Mouse (Mus musculus) heart, embryonic 11.5 days (tissue): ENCODE measurements around the gene Dazap1. TPM values are rescaled to one million over a fixed set of nuclear protein-coding genes. Genes with fewer than 3 reads are reported as not detected.

Experiments used
- ATAC-seq: fragments of 200-750 bp; cut with Nextera tagmentation; replicated peaks from 2 replicates; pipeline ENCODE4 v1.8.0; 2017; ENCODE audit warnings: moderate library complexity; ENCODE audit not compliant: insufficient number of reproducible peaks, low FRiP score, low TSS enrichment
- H3K27ac ChIP-seq: fragments of 300-500 bp; sonication (generic); 2 replicates; pipeline ENCODE4 v1.5.1; 2014; ENCODE audit warnings: mild to moderate bottlenecking, low read depth, low read length
- H3K27me3 ChIP-seq: fragments of 300-500 bp; sonication (generic); 2 replicates; pipeline ENCODE4 v1.6.1; 2014; ENCODE audit warnings: mild to moderate bottlenecking, low read length, mixed read lengths; ENCODE audit not compliant: control insufficient read depth, insufficient read depth
- H3K36me3 ChIP-seq: fragments of 300-500 bp; sonication (generic); 2 replicates; pipeline ENCODE4 v1.6.1; 2014; ENCODE audit warnings: mild to moderate bottlenecking, low read length, moderate library complexity, mixed read lengths; ENCODE audit not compliant: control insufficient read depth, insufficient read depth
- H3K4me1 ChIP-seq: fragments of 300-500 bp; sonication (generic); 2 replicates; pipeline ENCODE4 v1.6.1; 2014; ENCODE audit warnings: low read length; ENCODE audit not compliant: control insufficient read depth, insufficient read depth
- H3K4me2 ChIP-seq: fragments of 300-500 bp; sonication (generic); 2 replicates; pipeline ENCODE4 v1.6.1; 2014; ENCODE audit warnings: mild to moderate bottlenecking, moderate library complexity
- H3K4me3 ChIP-seq: fragments of 300-500 bp; sonication (generic); 2 replicates; pipeline ENCODE4 v1.5.1; 2014; ENCODE audit warnings: low read depth, low read length
- H3K9ac ChIP-seq: fragments of 300-500 bp; sonication (generic); 2 replicates; pipeline ENCODE4 v1.6.1; 2014; ENCODE audit warnings: mild to moderate bottlenecking, low read depth, low read length, moderate library complexity
- H3K9me3 ChIP-seq: fragments of 300-500 bp; sonication (generic); replicated peaks from 2 replicates; pipeline ENCODE4 v1.6.1; 2016; ENCODE audit warnings: low read length; ENCODE audit not compliant: control insufficient read depth
- WGBS: fragments of 180-500 bp; shearing (Covaris S2); extraction: QIAGEN DNeasy Blood & Tissue Kit; methylation state at CpG from one replicate; pipeline ENCODE4 v1.1.7; 2014; ENCODE audit not compliant: insufficient replicate concordance; 5-methylcytosine and 5-hydroxymethylcytosine counted together
- polyA plus RNA-seq: library from polyadenylated mRNA; unstranded; fragments of >200 nt; fragmentation: Nextera tagmentation; extraction: Ambion mirVana; gene quantifications from 2 replicates; pipeline ENCODE4 v1.2.1, GENCODE M21; 2014

Gene Dazap1
- polyA plus RNA-seq, 1 experiment from 2014 or later = 29.9 TPM

DNA sequence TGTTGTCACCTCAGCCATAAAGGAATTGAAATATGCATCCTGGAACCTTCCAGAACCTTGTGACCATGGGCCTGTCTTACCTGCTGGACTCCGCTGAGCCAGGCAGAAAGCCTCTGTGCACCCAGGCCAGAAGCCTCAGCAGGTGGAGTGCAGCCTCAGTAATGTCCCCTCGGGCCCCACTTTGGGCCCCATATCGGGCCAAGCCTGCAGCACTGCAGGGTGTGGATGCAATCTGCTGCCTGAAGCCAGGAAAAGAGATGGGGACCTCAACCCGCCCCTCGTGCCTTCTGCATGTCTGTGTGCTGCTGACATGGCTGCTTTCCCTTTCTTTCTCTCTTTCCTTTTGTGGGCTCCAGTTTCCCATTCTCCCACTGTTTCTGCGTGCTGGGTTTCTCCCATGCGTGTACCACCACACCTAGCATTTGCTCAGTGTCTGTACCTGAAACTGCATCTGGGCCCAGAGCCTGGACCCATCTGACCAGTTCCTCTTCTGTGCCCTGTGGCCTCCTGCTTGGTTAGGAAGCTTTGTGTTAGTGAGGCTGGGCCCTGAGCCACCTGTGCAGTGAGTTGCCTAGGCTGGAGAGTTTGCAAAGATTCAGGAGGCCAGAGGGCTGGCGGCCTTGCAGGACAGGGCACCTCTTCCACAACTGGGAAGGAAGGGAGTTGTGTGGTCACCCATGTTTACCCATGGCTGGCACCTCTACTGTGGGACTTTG, 10.7 kb downstream of the Dazap1 start:
- H3K4me1 ChIP-seq = peaks cover 34% of the 10 kb centered on the region
- peaks cover 21% of the 10 kb centered on the region for H3K36me3 ChIP-seq
- no peaks in the 10 kb centered on the region for H3K27me3 ChIP-seq
- 86% methylated on average over 8 of the region's 8 CpGs for WGBS
- ATAC-seq = no peak
- no peak overlapping the region; the same call in 1 of the 2 replicates for H3K4me2 ChIP-seq
- H3K27ac ChIP-seq = no peak overlapping the region
- H3K9me3 ChIP-seq = no peaks in the 10 kb centered on the region
- H3K9ac ChIP-seq = no peak overlapping the region
- H3K4me3 ChIP-seq = no peak overlapping the region

DNA sequence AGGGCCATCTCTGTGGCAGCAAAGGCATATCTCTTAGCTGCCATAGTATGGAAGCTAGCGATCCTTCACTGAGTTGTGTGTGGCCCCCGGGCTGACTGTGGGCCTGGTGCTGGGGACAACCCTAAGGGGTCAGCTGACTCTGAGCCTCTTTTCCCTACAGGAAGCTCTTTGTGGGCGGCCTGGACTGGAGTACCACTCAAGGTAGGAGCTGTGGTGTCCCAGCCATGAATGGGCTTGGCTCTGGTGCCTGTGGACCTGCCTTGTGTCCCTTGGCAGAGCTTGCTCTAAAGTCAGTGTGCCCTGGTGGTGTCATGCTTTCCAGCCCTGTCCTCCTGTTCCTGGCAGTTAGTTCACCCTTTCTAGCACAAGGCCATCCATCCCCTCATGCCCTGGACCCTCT, 12.6 kb downstream of the Dazap1 start:
- Histone ChIP-seq H3K9ac (0 out of 2 replicates have a peak overlapping the region, but pooled peaks have one; percentile 10), H3K4me3 (no peak overlapping the region), H3K36me3 (peaks cover 33% of the 10 kb centered on the region), H3K4me1 (peaks cover 23% of the 10 kb centered on the region), H3K27me3 (no peaks in the 10 kb centered on the region), H3K4me2 (no peak overlapping the region), H3K27ac (no peak overlapping the region), H3K9me3 (no peaks in the 10 kb centered on the region)
- WGBS = 81% methylated on average over 3 of the region's 3 CpGs
- ATAC-seq = no peak

DNA sequence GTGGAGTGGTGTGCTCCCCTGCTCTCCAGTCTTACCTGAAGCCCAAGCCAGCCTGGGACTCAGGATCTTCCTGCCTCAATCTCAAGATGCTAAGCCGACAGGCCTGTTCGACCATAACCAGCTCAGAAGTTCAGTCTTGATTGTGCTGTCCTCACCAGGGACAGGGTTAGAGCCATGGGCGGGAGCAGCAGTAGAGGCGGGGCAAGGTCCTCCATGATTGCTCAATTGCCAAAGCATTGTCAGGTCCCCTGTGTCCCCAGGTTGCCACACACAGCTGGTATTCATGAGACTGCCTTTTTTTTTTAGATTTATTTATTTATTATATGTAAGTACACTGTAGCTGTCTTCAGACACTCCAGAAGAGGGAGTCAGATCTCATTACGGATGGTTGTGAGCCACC, 15.0 kb downstream of the Dazap1 start:
- Histone ChIP-seq H3K4me3 (no peak overlapping the region), H3K4me2 (no peak overlapping the region), H3K27ac (no peak overlapping the region), H3K9me3 (no peaks in the 10 kb centered on the region), H3K4me1 (peaks cover 8% of the 10 kb centered on the region), H3K36me3 (peaks cover 50% of the 10 kb centered on the region), H3K27me3 (no peaks in the 10 kb centered on the region), H3K9ac (no peak overlapping the region)
- ATAC-seq = no peak
- WGBS = 93% methylated on average over 5 of the region's 5 CpGs

DNA sequence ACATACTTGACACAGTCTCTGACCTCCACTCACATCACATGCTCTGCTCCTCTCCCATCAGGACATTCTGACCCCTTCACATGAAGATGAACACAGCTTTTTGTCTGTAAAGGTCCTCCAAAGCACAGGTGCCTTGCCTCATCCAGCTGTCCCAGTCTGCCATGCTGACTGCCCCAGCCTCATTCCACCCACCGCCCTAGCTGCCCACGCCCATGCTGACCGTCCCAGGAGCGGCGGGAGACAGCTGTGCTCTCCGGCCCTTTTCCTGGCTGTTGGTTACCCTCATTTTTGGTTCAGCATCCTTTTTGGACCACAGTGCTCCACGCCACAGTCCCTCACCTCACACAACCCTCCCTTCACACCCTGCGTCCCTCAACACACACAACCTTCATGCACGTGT, 17.1 kb downstream of the Dazap1 start:
- Histone ChIP-seq H3K36me3 (peaks cover 64% of the 10 kb centered on the region), H3K27me3 (no peaks in the 10 kb centered on the region), H3K4me1 (peaks cover 8% of the 10 kb centered on the region; the same call in 1 of the 2 replicates), H3K9ac (no peak overlapping the region), H3K4me3 (no peak overlapping the region), H3K9me3 (no peaks in the 10 kb centered on the region), H3K4me2 (no peak overlapping the region), H3K27ac (no peak overlapping the region)
- ATAC-seq = no peak
- WGBS = 94% methylated on average over 9 of the region's 9 CpGs

DNA sequence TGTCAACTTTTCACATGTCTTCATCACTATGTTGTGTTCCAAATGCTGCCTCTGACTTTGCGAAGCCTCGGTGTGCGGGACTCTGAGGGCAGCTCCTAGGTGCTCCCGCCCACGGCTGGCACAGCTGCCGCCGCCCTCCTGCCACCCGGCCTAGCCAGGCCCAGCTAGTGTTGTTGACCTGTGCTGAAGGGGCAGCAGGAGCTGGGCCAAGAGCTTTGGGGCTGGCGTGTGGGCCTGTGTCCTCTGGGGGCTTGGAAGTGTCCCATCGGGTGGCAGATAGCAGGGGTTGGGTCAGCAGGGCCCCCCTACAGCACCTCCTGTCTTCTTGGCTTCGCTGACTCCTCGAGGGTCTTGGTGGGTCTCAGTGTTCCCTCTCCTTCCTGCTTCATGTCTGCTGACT, 18.0 kb downstream of the Dazap1 start:
- H3K27me3 ChIP-seq = no peaks in the 10 kb centered on the region
- WGBS = 95% methylated on average over 12 of the region's 12 CpGs
- peaks cover 70% of the 10 kb centered on the region for H3K36me3 ChIP-seq
- ATAC-seq = no peak
- H3K9me3 ChIP-seq = no peaks in the 10 kb centered on the region
- peaks cover 7% of the 10 kb centered on the region; the same call in 1 of the 2 replicates for H3K4me1 ChIP-seq
- no peak overlapping the region for H3K4me3 ChIP-seq
- no peak overlapping the region for H3K27ac ChIP-seq
- no peak overlapping the region for H3K4me2 ChIP-seq
- H3K9ac ChIP-seq = no peak overlapping the region

DNA sequence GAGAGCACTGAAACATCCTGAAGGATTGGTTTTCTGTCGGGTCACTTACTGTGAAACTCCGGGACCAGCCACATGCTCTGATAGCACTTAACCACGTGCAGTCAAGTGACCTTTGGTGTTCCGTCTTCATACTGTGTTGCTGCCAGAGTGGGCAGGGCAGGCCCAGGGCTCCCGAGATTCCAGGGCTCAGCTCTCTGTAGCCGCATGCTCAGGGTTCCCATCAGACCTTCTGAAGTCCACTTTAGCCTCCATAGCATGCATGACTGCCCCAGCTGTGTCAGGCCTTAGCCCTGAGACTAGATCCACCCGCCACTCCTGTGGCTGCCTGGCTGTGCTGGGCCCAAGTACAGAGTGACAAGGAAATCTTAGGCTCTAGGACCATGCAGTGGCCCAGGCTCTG, 20.0 kb downstream of the Dazap1 start:
- H3K4me1 ChIP-seq = peaks cover 7% of the 10 kb centered on the region; the same call in 1 of the 2 replicates
- H3K9ac ChIP-seq = no peak overlapping the region
- H3K4me3 ChIP-seq = no peak overlapping the region
- H3K27ac ChIP-seq = peak overlapping the region; percentile 37; the same call in 1 of the 2 replicates
- H3K27me3 ChIP-seq = no peaks in the 10 kb centered on the region
- 68% methylated on average over 7 of the region's 7 CpGs for WGBS
- no peaks in the 10 kb centered on the region for H3K9me3 ChIP-seq
- ATAC-seq = no peak
- no peak overlapping the region for H3K4me2 ChIP-seq
- H3K36me3 ChIP-seq = peaks cover 70% of the 10 kb centered on the region

DNA sequence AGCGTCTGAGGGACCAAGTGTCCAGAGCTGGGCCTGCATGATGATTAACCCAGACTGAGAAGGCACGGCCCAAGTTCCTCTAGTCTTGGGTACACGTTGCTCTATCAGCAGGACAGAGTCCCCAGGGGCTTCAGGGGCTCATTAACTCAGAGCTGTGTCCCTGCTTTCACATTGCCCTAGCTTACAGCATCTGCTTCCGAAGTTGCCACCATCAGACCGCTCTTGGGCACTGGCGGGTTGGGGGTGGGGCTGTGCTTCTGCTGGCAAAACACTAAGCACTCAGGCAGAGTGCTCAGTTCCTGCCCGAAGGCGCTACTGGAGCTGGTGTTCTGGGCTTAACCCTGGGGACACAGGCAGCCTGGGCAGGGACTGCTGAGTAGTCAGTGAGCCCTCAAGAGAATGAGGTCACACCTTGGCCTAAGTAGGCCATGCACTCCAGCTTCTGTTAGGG, 20.7 kb downstream of the Dazap1 start:
- Histone ChIP-seq H3K36me3 (peaks cover 68% of the 10 kb centered on the region), H3K9ac (no peak overlapping the region), H3K9me3 (no peaks in the 10 kb centered on the region), H3K27ac (0 out of 2 replicates have a peak overlapping the region, but pooled peaks have one; percentile 37), H3K4me3 (no peak overlapping the region), H3K4me1 (peaks cover 7% of the 10 kb centered on the region; the same call in 1 of the 2 replicates), H3K4me2 (no peak overlapping the region), H3K27me3 (no peaks in the 10 kb centered on the region)
- no peak for ATAC-seq
- 78% methylated on average over 8 of the region's 8 CpGs for WGBS

DNA sequence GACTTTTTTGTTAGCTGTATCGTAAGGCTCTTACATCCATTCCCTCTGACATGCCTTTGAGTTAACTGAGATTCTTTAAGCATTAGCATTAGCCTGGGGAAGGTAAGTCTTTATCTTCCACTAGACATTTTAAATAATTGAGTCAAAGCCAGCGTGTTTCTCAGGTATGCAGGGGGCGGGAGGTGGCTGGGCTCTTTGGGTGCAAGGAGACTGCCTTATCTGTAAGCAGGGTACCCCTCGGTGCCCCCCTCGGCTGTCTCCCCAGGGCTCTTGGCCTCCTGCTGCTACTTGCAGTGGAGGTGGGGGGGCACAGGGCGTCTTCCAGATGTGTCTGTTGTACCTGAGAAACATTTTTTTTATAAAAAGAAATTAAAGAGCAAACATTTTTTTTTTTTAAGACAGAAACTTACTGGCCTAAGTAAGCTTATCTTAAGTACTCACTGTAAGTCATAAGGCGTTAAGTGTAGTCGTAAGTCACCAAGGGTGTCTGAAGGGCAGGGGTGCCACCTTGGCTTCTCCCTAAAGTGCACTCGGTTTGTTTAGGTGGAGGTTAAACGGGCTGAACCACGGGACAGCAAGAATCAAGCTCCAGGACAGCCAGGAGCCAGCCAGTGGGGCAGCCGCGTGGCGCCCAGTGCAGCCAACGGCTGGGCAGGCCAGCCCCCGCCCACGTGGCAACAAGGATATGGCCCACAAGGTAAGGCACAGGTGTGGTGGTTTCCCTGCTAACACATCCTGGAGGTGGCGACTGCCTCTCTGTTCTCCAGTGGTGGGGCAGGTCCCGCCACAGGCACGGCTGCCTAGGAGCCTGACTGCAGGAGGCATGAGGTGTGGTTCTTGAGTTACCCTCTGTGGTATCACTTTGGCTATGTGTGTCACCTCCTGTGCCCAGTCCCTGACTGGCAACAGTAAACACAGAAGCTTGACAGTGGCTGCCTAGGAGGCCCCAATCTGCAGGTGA, 21.5 kb downstream of the Dazap1 start:
- Histone ChIP-seq H3K9me3 (no peaks in the 10 kb centered on the region), H3K27me3 (no peaks in the 10 kb centered on the region), H3K4me3 (no peak overlapping the region), H3K36me3 (peaks cover 64% of the 10 kb centered on the region), H3K9ac (no peak overlapping the region), H3K27ac (no peak overlapping the region), H3K4me1 (peaks cover 7% of the 10 kb centered on the region; the same call in 1 of the 2 replicates), H3K4me2 (no peak overlapping the region)
- 0 out of 2 replicates have a peak, but pooled peaks have one; percentile 1 for ATAC-seq
- 81% methylated on average over 20 of the region's 20 CpGs for WGBS
